Mouse (Mus musculus): ENCODE measurements around the gene Asic3. TPM values are rescaled to one million over a fixed set of nuclear protein-coding genes. Genes with fewer than 3 reads are reported as not detected.

The Asic3 gene
- polyA plus RNA-seq, 1 experiment from 2014 or later, result 2.4 TPM

- H3K9me3 ChIP-seq (replicated peaks), result no peaks in the 10 kb centered on the region
- peaks cover 5% of the 10 kb centered on the region; the same call in 1 of the 2 replicates for H3K36me3 ChIP-seq
- H3K9ac ChIP-seq (replicated peaks), result peak overlapping the region; percentile 85
- H3K27ac ChIP-seq (replicated peaks), result peak overlapping the region; percentile 93; the same call in 1 of the 2 replicates
- 3% methylated on average over 2 of the region's 2 CpGs for WGBS
- peaks cover 52% of the 10 kb centered on the region for H3K4me1 ChIP-seq
- peak overlapping the region; percentile 85 for H3K4me3 ChIP-seq (replicated peaks)
- peak overlapping the region; percentile 91 for H3K4me2 ChIP-seq
- H3K27me3 ChIP-seq (replicated peaks), result 0 out of 2 replicates have a peak, but pooled peaks cover under 1% of the 10 kb centered on the region
- no peak for ATAC-seq (ENCODE audit: low FRiP score)
Observed at GRCm38 (mm10) chr5:24453985-24454303, 40.8 kb downstream of the Asic3 start.

DNA sequence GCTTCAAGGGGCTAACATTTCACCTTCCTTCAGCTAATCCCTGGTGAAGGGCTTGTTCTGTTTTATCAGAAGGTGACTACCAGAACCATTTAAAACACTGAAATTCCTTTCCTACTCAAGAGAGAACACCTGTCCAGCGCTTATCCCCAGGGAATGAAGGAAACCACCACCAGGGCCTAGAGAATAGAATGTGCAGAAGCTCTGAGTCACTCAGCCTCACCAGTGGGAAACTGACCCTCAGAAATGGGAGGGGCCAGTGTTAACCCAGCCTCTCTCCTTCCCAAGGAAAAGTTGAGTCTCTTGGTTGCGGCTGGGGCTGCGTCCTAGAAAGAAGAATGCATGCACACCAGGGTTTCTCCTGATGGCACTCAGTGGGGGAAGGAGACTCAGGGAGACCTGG lies 41.9 kb downstream of the Asic3 start:
- Histone ChIP-seq H3K4me1 (peaks cover 53% of the 10 kb centered on the region), H3K9me3 (replicated peaks) (no peaks in the 10 kb centered on the region), H3K4me2 (peak overlapping the region; percentile 91), H3K9ac (replicated peaks) (0 out of 2 replicates have a peak overlapping the region, but pooled peaks have one; percentile 14), H3K27ac (replicated peaks) (no peak overlapping the region), H3K36me3 (peaks cover 5% of the 10 kb centered on the region; the same call in 1 of the 2 replicates), H3K27me3 (replicated peaks) (no peaks in the 10 kb centered on the region), H3K4me3 (replicated peaks) (0 out of 2 replicates have a peak overlapping the region, but pooled peaks have one; percentile 1)
- 58% methylated on average over 3 of the region's 3 CpGs for WGBS
- ATAC-seq (ENCODE audit: low FRiP score), result no peak

DNA sequence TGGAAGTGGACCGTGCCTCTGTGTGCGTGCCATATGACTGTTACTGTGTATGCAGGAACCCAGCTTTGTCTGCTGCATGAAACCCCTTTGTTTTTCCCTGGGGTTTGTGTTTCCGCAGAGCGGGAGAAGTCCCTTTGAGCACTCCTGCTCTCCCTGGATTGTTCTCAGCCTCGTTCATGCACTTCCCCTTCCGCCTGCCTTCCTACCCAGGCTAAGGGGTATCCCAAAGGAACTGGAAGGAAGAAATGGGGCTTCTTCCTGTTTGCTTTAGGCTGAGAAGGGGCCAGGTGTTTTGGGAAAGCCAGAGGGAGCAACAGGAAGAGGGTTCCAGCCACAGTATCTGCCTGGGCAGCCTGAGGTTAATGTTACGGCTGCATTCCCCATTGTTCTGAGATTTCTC lies 42.4 kb downstream of the Asic3 start:
- Histone ChIP-seq H3K9me3 (replicated peaks) (no peaks in the 10 kb centered on the region), H3K27ac (replicated peaks) (0 out of 2 replicates have a peak overlapping the region, but pooled peaks have one; percentile 37), H3K36me3 (peaks cover 5% of the 10 kb centered on the region; the same call in 1 of the 2 replicates), H3K9ac (replicated peaks) (0 out of 2 replicates have a peak overlapping the region, but pooled peaks have one; percentile 14), H3K4me3 (replicated peaks) (no peak overlapping the region), H3K4me2 (peak overlapping the region; percentile 91), H3K4me1 (peaks cover 56% of the 10 kb centered on the region), H3K27me3 (replicated peaks) (no peaks in the 10 kb centered on the region)
- ATAC-seq (ENCODE audit: low FRiP score), result no peak
- 54% methylated on average over 7 of the region's 7 CpGs for WGBS

GRCm38 (mm10) chr5:24466762-24467161 lies 53.6 kb downstream of the Asic3 start:
- no peak overlapping the region for H3K27ac ChIP-seq (replicated peaks)
- ATAC-seq (ENCODE audit: low FRiP score), result no peak
- no peak overlapping the region for H3K4me2 ChIP-seq
- H3K27me3 ChIP-seq (replicated peaks), result no peaks in the 10 kb centered on the region
- peaks cover 27% of the 10 kb centered on the region for H3K4me1 ChIP-seq
- 61% methylated on average over 12 of the region's 12 CpGs for WGBS
- H3K9me3 ChIP-seq (replicated peaks), result no peaks in the 10 kb centered on the region
- H3K4me3 ChIP-seq (replicated peaks), result no peak overlapping the region
- H3K36me3 ChIP-seq, result no peaks in the 10 kb centered on the region
- no peak overlapping the region for H3K9ac ChIP-seq (replicated peaks)

Other genes with a start within 250 kb of the Asic3 start
- gene Nupl2, start 248.4 kb upstream of the Asic3 start, polyA plus RNA-seq (2015; fragmentation: Nextera tagmentation; extraction: Ambion mirVana), result 14.1 and 15.3 TPM in 2 replicates
- gene Kcnh2, start 61.8 kb upstream of the Asic3 start, polyA plus RNA-seq (2015; fragmentation: Nextera tagmentation; extraction: Ambion mirVana), result 12.7 and 18.2 TPM in 2 replicates
- gene Nos3, start 48.6 kb upstream of the Asic3 start, polyA plus RNA-seq (2015; fragmentation: Nextera tagmentation; extraction: Ambion mirVana), result 9.3 and 10.6 TPM in 2 replicates
- 4.0 and 4.8 TPM in 2 replicates for gene Atg9b, start 21.2 kb upstream of the Asic3 start, polyA plus RNA-seq (2015; fragmentation: Nextera tagmentation; extraction: Ambion mirVana)
- gene Abcb8, start 19.7 kb upstream of the Asic3 start, polyA plus RNA-seq (2015; fragmentation: Nextera tagmentation; extraction: Ambion mirVana), result 49.4 and 52.2 TPM in 2 replicates
- 113 and 133 TPM in 2 replicates for gene Cdk5, start 10.1 kb downstream of the Asic3 start, polyA plus RNA-seq (2015; fragmentation: Nextera tagmentation; extraction: Ambion mirVana)
- gene Slc4a2, start 10.4 kb downstream of the Asic3 start, polyA plus RNA-seq (2015; fragmentation: Nextera tagmentation; extraction: Ambion mirVana), result 15.3 and 19.1 TPM in 2 replicates
- 111 TPM in 2 replicates for gene Fastk, start 31.9 kb downstream of the Asic3 start, polyA plus RNA-seq (2015; fragmentation: Nextera tagmentation; extraction: Ambion mirVana)
- 54.8 and 62.8 TPM in 2 replicates for gene Tmub1, start 34.5 kb downstream of the Asic3 start, polyA plus RNA-seq (2015; fragmentation: Nextera tagmentation; extraction: Ambion mirVana)
- 60.2 and 101 TPM in 2 replicates for gene Agap3, start 38.8 kb downstream of the Asic3 start, polyA plus RNA-seq (2015; fragmentation: Nextera tagmentation; extraction: Ambion mirVana)
- 5.9 and 13.7 TPM in 2 replicates for gene Gbx1, start 113.8 kb downstream of the Asic3 start, polyA plus RNA-seq (2015; fragmentation: Nextera tagmentation; extraction: Ambion mirVana)
- gene Asb10, start 127.6 kb downstream of the Asic3 start, polyA plus RNA-seq (2015; fragmentation: Nextera tagmentation; extraction: Ambion mirVana), result 0.40 and 0.87 TPM in 2 replicates
- 0.24 and 0.26 TPM in 2 replicates for gene 4931409K22Rik, start 143.4 kb downstream of the Asic3 start, polyA plus RNA-seq (2015; fragmentation: Nextera tagmentation; extraction: Ambion mirVana)
- 82.8 and 93.1 TPM in 2 replicates for gene Abcf2, start 164.1 kb downstream of the Asic3 start, polyA plus RNA-seq (2015; fragmentation: Nextera tagmentation; extraction: Ambion mirVana)
- 19.3 and 21.2 TPM in 2 replicates for gene Chpf2, start 173.3 kb downstream of the Asic3 start, polyA plus RNA-seq (2015; fragmentation: Nextera tagmentation; extraction: Ambion mirVana)
- gene Smarcd3, start 211.0 kb downstream of the Asic3 start, polyA plus RNA-seq (2015; fragmentation: Nextera tagmentation; extraction: Ambion mirVana), result 111 and 135 TPM in 2 replicates